Mouse (Mus musculus) CH12.LX (cell line): Measurements from ENCODE around the gene Rnf43. TPM values are rescaled to one million over a fixed set of nuclear protein-coding genes. Genes with fewer than 3 reads are reported as not detected.

ENCODE experiments used
- DNase-seq: peaks from one replicate; pipeline ENCODE4 v3.0.0-alpha.2; 2013; ENCODE audit errors: extremely low read depth
- H3K27ac ChIP-seq: 2 replicates; pipeline ENCODE4 v1.5.1; 2012; ENCODE audit warnings: low read depth, mild to moderate bottlenecking, control low read depth, moderate library complexity; ENCODE audit not compliant: insufficient read depth
- H3K27me3 ChIP-seq: replicated peaks from 2 replicates; pipeline ENCODE3; 2012; ENCODE audit warnings: inconsistent platforms
- H3K36me3 ChIP-seq, 2 experiments: replicated peaks in 1 of 2; 2 replicates each; pipeline versions ENCODE3 to v1.6.1; 2012; ENCODE audit warnings: inconsistent platforms in 1 of 2, low read length in 1 of 2, mild to moderate bottlenecking in 1 of 2, mixed read lengths in 1 of 2, moderate library complexity in 1 of 2; ENCODE audit not compliant: control insufficient read depth in 1 of 2, insufficient read depth in 1 of 2
- H3K4me1 ChIP-seq, 2 experiments: 2 replicates each; pipeline ENCODE4 v1.6.1; 2012; ENCODE audit warnings: inconsistent platforms in 1 of 2, moderate library complexity in 1 of 2; ENCODE audit not compliant: insufficient read depth in 2 of 2, control insufficient read depth in 1 of 2
- H3K4me2 ChIP-seq: 2 replicates; pipeline ENCODE4 v1.6.1; 2012; ENCODE audit warnings: low read depth, mild to moderate bottlenecking, control low read depth; ENCODE audit not compliant: poor library complexity, insufficient read depth, severe bottlenecking
- H3K4me3 ChIP-seq, 3 experiments: fragments of 150-350 bp in 1 of 3; sonication (generic) in 1 of 3; replicated peaks in 1 of 3; 2 replicates each; pipeline versions ENCODE3 to v1.5.1; 2011 to 2012; ENCODE audit warnings: low read depth in 2 of 3, low read length in 2 of 3, mild to moderate bottlenecking in 2 of 3, moderate library complexity in 2 of 3, control low read depth in 1 of 3, improper control_type of control experiment in 1 of 3, inconsistent platforms in 1 of 3, mixed read lengths in 1 of 3; ENCODE audit not compliant: poor library complexity in 1 of 3
- H3K79me2 ChIP-seq: replicated peaks from 2 replicates; pipeline ENCODE4 v1.6.1; 2012; ENCODE audit warnings: mild to moderate bottlenecking, moderate library complexity; ENCODE audit not compliant: control insufficient read depth, poor library complexity, insufficient read depth, severe bottlenecking; ENCODE audit errors: extremely low read depth
- H3K9ac ChIP-seq: 2 replicates; pipeline ENCODE4 v1.6.1; 2012; ENCODE audit warnings: low read depth, mild to moderate bottlenecking, control low read depth, moderate library complexity; ENCODE audit not compliant: insufficient read depth
- H3K9me3 ChIP-seq: replicated peaks from 2 replicates; pipeline ENCODE3; 2012; ENCODE audit warnings: low read length, inconsistent platforms, mixed read lengths
- BHLHE40 ChIP-seq: IDR thresholded peaks from 2 replicates; pipeline ENCODE4 v1.6.1; 2011; ENCODE audit warnings: mild to moderate bottlenecking, low read depth, low read length, improper control_type of control experiment
- EP300 ChIP-seq: IDR thresholded peaks from 2 replicates; pipeline ENCODE4 v1.6.1; 2011; ENCODE audit warnings: low read length, improper control_type of control experiment
- MAFK ChIP-seq: IDR thresholded peaks from 2 replicates; pipeline ENCODE4 v1.6.1; 2011; ENCODE audit warnings: low read length, improper control_type of control experiment; ENCODE audit not compliant: insufficient replicate concordance
- MAX ChIP-seq: IDR thresholded peaks from 2 replicates; pipeline ENCODE4 v1.6.1; 2011; ENCODE audit warnings: low read length, improper control_type of control experiment
- MEF2A ChIP-seq: IDR thresholded peaks from 2 replicates; pipeline ENCODE4 v1.6.1; 2014; ENCODE audit warnings: low read depth, mild to moderate bottlenecking, inconsistent platforms, low read length, improper control_type of control experiment, borderline replicate concordance
- MXI1 ChIP-seq: IDR thresholded peaks from 2 replicates; pipeline ENCODE4 v1.6.1; 2011; ENCODE audit warnings: mild to moderate bottlenecking, low read depth, low read length, improper control_type of control experiment
- NELFE ChIP-seq: IDR thresholded peaks from 2 replicates; pipeline ENCODE4 v1.6.1; 2011; ENCODE audit warnings: low read depth, low read length, improper control_type of control experiment
- NRF1 ChIP-seq: IDR thresholded peaks from 2 replicates; pipeline ENCODE4 v1.6.1; 2014; ENCODE audit warnings: low read depth, mild to moderate bottlenecking, inconsistent platforms, low read length, improper control_type of control experiment, moderate library complexity
- POLR2A ChIP-seq: IDR thresholded peaks from 2 replicates; pipeline ENCODE4 v1.6.1; 2011; ENCODE audit warnings: low read depth, mild to moderate bottlenecking, improper control_type of control experiment, low read length
- SMC3 ChIP-seq: IDR thresholded peaks from 2 replicates; pipeline ENCODE4 v1.6.1; 2011; ENCODE audit warnings: low read depth, low read length, improper control_type of control experiment
- USF1 ChIP-seq: IDR thresholded peaks from 2 replicates; pipeline ENCODE4 v1.6.1; 2014; ENCODE audit warnings: low read depth, mild to moderate bottlenecking, inconsistent platforms, low read length, improper control_type of control experiment
- USF2 ChIP-seq: conservative IDR thresholded peaks from 2 replicates; pipeline ENCODE4 v1.6.1; 2011; ENCODE audit warnings: low read depth, low read length, improper control_type of control experiment
- ZC3H11A ChIP-seq: IDR thresholded peaks from 2 replicates; pipeline ENCODE4 v1.6.1; 2012; ENCODE audit warnings: low read depth, mild to moderate bottlenecking, inconsistent platforms, low read length, improper control_type of control experiment
- ZMIZ1 ChIP-seq: IDR thresholded peaks from 2 replicates; pipeline ENCODE4 v1.6.1; 2012; ENCODE audit warnings: low read depth, mild to moderate bottlenecking, inconsistent platforms, low read length, improper control_type of control experiment
- ZNF384 ChIP-seq: IDR thresholded peaks from 2 replicates; pipeline ENCODE4 v1.6.1; 2012; ENCODE audit warnings: low read depth, low read length, improper control_type of control experiment, inconsistent platforms
- dilution Hi-C: fragments of 300-500 bp; cut with MboI; formaldehyde crosslinking; loops from 2 replicates; pipeline ENCODE4 v1.14.3; 2020; ENCODE audit warnings: low sequenced_read_pairs; ENCODE audit not compliant: extremely low pct_unique_long_range_greater_than_20kb, extremely low pct_ligation_motif_present
- in situ Hi-C: fragments of 300-500 bp; cut with MboI; formaldehyde crosslinking; loops from 3 replicates; pipeline ENCODE4 v1.14.3; 2019; ENCODE audit warnings: low sequenced_read_pairs, low pct_ligation_motif_present, low pct_unique_long_range_greater_than_20kb, mixed read lengths
- polyA plus RNA-seq: library from polyadenylated mRNA; unstranded; fragments of >175 nt; gene quantifications from 2 replicates; pipeline ENCODE4 v1.2.1, GENCODE M21; 2012; ENCODE audit warnings: low read depth; ENCODE audit not compliant: insufficient read length
- total RNA-seq, 2 experiments: library from RNA; depleted of rRNA; stranded (reverse); fragments of 300-350 nt in 1 of 2; fragments of >200 nt in 1 of 2; gene quantifications; 2 replicates each; pipeline ENCODE4 v1.2.3; 2012 to 2014

Gene Rnf43
- total and polyA plus RNA-seq, 3 experiments: 12.2 to 27.7 (median 26.3) TPM

GRCm38 (mm10) chr11:87688478-87689203, 26.1 kb downstream of the Rnf43 start:
- H3K4me2 ChIP-seq: peak overlapping the region; percentile 98
- no peaks in the 10 kb centered on the region for H3K27me3 ChIP-seq
- TF ChIP-seq POLR2A (0 out of 2 replicates have a peak, but pooled peaks have one; percentile 26), BHLHE40 (peak; percentile 67), MEF2A (no peak), USF1 (peak; percentile 75), ZNF384 (peak; percentile 66), MAFK (no peak), USF2 (peak; percentile 81)
- H3K36me3 ChIP-seq: peaks cover 2 to 45% of the 10 kb centered on the region in 2 experiments
- dilution Hi-C loops (no loop called here), in situ Hi-C loops (no loop called here)
- peaks cover 30 to 80% of the 10 kb centered on the region in 2 experiments for H3K4me1 ChIP-seq
- peak overlapping the region; percentile 92; the same call in 1 of the 2 replicates for H3K27ac ChIP-seq
- DNase-seq: no peak
- no peak overlapping the region for H3K4me3 ChIP-seq
- peaks cover 89% of the 10 kb centered on the region for H3K79me2 ChIP-seq
- H3K9me3 ChIP-seq: no peaks in the 10 kb centered on the region
- H3K9ac ChIP-seq: peak overlapping the region; percentile 47

- no peak for DNase-seq
- peak overlapping the region; percentile 47 for H3K9ac ChIP-seq
Observed at GRCm38 (mm10) chr11:87689402-87689808, 26.9 kb downstream of the Rnf43 start.

More at GRCm38 (mm10) chr11:87689402-87689808, 26.9 kb downstream of the Rnf43 start:
- H3K27me3 ChIP-seq: no peaks in the 10 kb centered on the region
- H3K79me2 ChIP-seq: peaks cover 90% of the 10 kb centered on the region
- peak overlapping the region; percentile 98 for H3K4me2 ChIP-seq
- in situ Hi-C loops: no loop called here
- H3K4me1 ChIP-seq: peaks cover 28 to 75% of the 10 kb centered on the region in 2 experiments
- dilution Hi-C loops: no loop called here
- H3K27ac ChIP-seq: peak overlapping the region; percentile 92
- no peaks in the 10 kb centered on the region for H3K9me3 ChIP-seq
- TF ChIP-seq ZC3H11A: no peak
- no peak for TF ChIP-seq MAX
- no peak for TF ChIP-seq SMC3
- TF ChIP-seq MEF2A: 0 out of 2 replicates have a peak, but pooled peaks have one; percentile 4
- peak; percentile 32; the same call in 1 of the 2 replicates for TF ChIP-seq MXI1
- TF ChIP-seq EP300: 0 out of 2 replicates have a peak, but pooled peaks have one; percentile 20
- no peak for TF ChIP-seq ZMIZ1
- 0 out of 2 replicates have a peak, but pooled peaks have one; percentile 10 for TF ChIP-seq NRF1
- TF ChIP-seq NELFE: 0 out of 2 replicates have a peak, but pooled peaks have one; percentile 9
- H3K4me3 ChIP-seq: peak overlapping the region; percentile 40 to 48 (median 43)
- peaks cover 0 to 47% of the 10 kb centered on the region in 2 experiments for H3K36me3 ChIP-seq
